Mouse (Mus musculus): ENCODE data around the gene Gm12166. TPM values are rescaled to one million over a fixed set of nuclear protein-coding genes. Genes with fewer than 3 reads are reported as not detected.

The Gm12166 gene
- polyA plus RNA-seq, 1 experiment from 2014 or later: 6.6 TPM

GRCm38 (mm10) chr11:46075507-46075906 lies 23.4 kb upstream of the Gm12166 start:
- H3K4me3 ChIP-seq (replicated peaks; ENCODE audit: low read length): no peak overlapping the region

GRCm38 (mm10) chr11:46073850-46074688 lies 21.9 kb upstream of the Gm12166 start:
- Histone ChIP-seq H3K4me2 (replicated peaks) (no peak overlapping the region), H3K9me3 (ENCODE audit: control insufficient read depth, low read length) (no peaks in the 10 kb centered on the region), H3K27me3 (ENCODE audit: control insufficient read depth, insufficient read depth, low read length) (no peaks in the 10 kb centered on the region), H3K9ac (no peak overlapping the region), H3K27ac (no peak overlapping the region), H3K4me3 (replicated peaks; ENCODE audit: low read length) (no peak overlapping the region), H3K36me3 (replicated peaks; ENCODE audit: control insufficient read depth, insufficient read depth) (peaks cover 13% of the 10 kb centered on the region), H3K4me1 (replicated peaks; ENCODE audit: control insufficient read depth, insufficient read depth, low read length) (peaks cover 17% of the 10 kb centered on the region)
- WGBS: 89% methylated on average over 16 of the region's 17 CpGs
- ATAC-seq (ENCODE audit: low FRiP score) (no peak), DNase-seq (ENCODE audit: low spot score) (no peak)

More at GRCm38 (mm10) chr11:46075507-46075906, 23.4 kb upstream of the Gm12166 start:
- 94% methylated on average over 3 of the region's 3 CpGs for WGBS
- DNase-seq (ENCODE audit: low spot score) (no peak), ATAC-seq (ENCODE audit: low FRiP score) (no peak)
- no peak overlapping the region for H3K4me2 ChIP-seq (replicated peaks)
- 0 out of 2 replicates have a peak, but pooled peaks cover 5% of the 10 kb centered on the region for H3K4me1 ChIP-seq (replicated peaks; ENCODE audit: control insufficient read depth, insufficient read depth, low read length)
- H3K9me3 ChIP-seq (ENCODE audit: control insufficient read depth, low read length): no peaks in the 10 kb centered on the region
- no peak overlapping the region for H3K27ac ChIP-seq
- peaks cover 13% of the 10 kb centered on the region for H3K36me3 ChIP-seq (replicated peaks; ENCODE audit: control insufficient read depth, insufficient read depth)
- no peaks in the 10 kb centered on the region for H3K27me3 ChIP-seq (ENCODE audit: control insufficient read depth, insufficient read depth, low read length)
- H3K9ac ChIP-seq: no peak overlapping the region

GRCm38 (mm10) chr11:46073061-46073849 lies 21.1 kb upstream of the Gm12166 start:
- no peak overlapping the region for H3K4me2 ChIP-seq (replicated peaks)
- H3K4me3 ChIP-seq (replicated peaks; ENCODE audit: low read length): no peak overlapping the region
- H3K9me3 ChIP-seq (ENCODE audit: control insufficient read depth, low read length): no peaks in the 10 kb centered on the region
- peaks cover 17% of the 10 kb centered on the region for H3K4me1 ChIP-seq (replicated peaks; ENCODE audit: control insufficient read depth, insufficient read depth, low read length)
- no peak for DNase-seq (ENCODE audit: low spot score)
- H3K9ac ChIP-seq: no peak overlapping the region
- peaks cover 13% of the 10 kb centered on the region for H3K36me3 ChIP-seq (replicated peaks; ENCODE audit: control insufficient read depth, insufficient read depth)
- WGBS: 80% methylated on average over 15 of the region's 15 CpGs
- H3K27ac ChIP-seq: no peak overlapping the region
- no peaks in the 10 kb centered on the region for H3K27me3 ChIP-seq (ENCODE audit: control insufficient read depth, insufficient read depth, low read length)
- no peak for ATAC-seq (ENCODE audit: low FRiP score)

- Histone ChIP-seq H3K4me3 (replicated peaks; ENCODE audit: low read length) (no peak overlapping the region), H3K9me3 (ENCODE audit: control insufficient read depth, low read length) (no peaks in the 10 kb centered on the region), H3K27me3 (ENCODE audit: control insufficient read depth, insufficient read depth, low read length) (no peaks in the 10 kb centered on the region), H3K4me2 (replicated peaks) (no peak overlapping the region), H3K36me3 (replicated peaks; ENCODE audit: control insufficient read depth, insufficient read depth) (peaks cover 8% of the 10 kb centered on the region), H3K4me1 (replicated peaks; ENCODE audit: control insufficient read depth, insufficient read depth, low read length) (peaks cover 17% of the 10 kb centered on the region), H3K27ac (no peak overlapping the region), H3K9ac (no peak overlapping the region)
- ATAC-seq (ENCODE audit: low FRiP score) (no peak), DNase-seq (ENCODE audit: low spot score) (no peak)
- 76% methylated on average over 8 of the region's 8 CpGs for WGBS
These were observed 20.4 kb upstream of the Gm12166 start for GRCm38 (mm10) chr11:46072466-46073060.

- Histone ChIP-seq H3K4me1 (replicated peaks; ENCODE audit: control insufficient read depth, insufficient read depth, low read length) (peaks cover 18% of the 10 kb centered on the region), H3K36me3 (replicated peaks; ENCODE audit: control insufficient read depth, insufficient read depth) (peaks cover 13% of the 10 kb centered on the region), H3K4me3 (replicated peaks; ENCODE audit: low read length) (no peak overlapping the region), H3K9ac (no peak overlapping the region), H3K27ac (no peak overlapping the region), H3K9me3 (ENCODE audit: control insufficient read depth, low read length) (no peaks in the 10 kb centered on the region), H3K27me3 (ENCODE audit: control insufficient read depth, insufficient read depth, low read length) (no peaks in the 10 kb centered on the region), H3K4me2 (replicated peaks) (no peak overlapping the region)
- DNase-seq (ENCODE audit: low spot score) (no peak), ATAC-seq (ENCODE audit: low FRiP score) (no peak)
- 76% methylated on average over 8 of the region's 8 CpGs for WGBS
These were observed 18.7 kb upstream of the Gm12166 start for GRCm38 (mm10) chr11:46070789-46071188.

- Histone ChIP-seq H3K36me3 (replicated peaks; ENCODE audit: control insufficient read depth, insufficient read depth) (peaks cover 11% of the 10 kb centered on the region), H3K27ac (no peak overlapping the region), H3K9ac (no peak overlapping the region), H3K9me3 (ENCODE audit: control insufficient read depth, low read length) (no peaks in the 10 kb centered on the region), H3K27me3 (ENCODE audit: control insufficient read depth, insufficient read depth, low read length) (no peaks in the 10 kb centered on the region), H3K4me3 (replicated peaks; ENCODE audit: low read length) (no peak overlapping the region), H3K4me1 (replicated peaks; ENCODE audit: control insufficient read depth, insufficient read depth, low read length) (peaks cover 22% of the 10 kb centered on the region), H3K4me2 (replicated peaks) (no peak overlapping the region)
- DNase-seq (ENCODE audit: low spot score) (no peak), ATAC-seq (ENCODE audit: low FRiP score) (no peak)
- 90% methylated on average over 4 of the region's 4 CpGs for WGBS
These were observed 18.0 kb upstream of the Gm12166 start for GRCm38 (mm10) chr11:46070161-46070560.

- ATAC-seq (ENCODE audit: low FRiP score) (no peak), DNase-seq (ENCODE audit: low spot score) (no peak)
- Histone ChIP-seq H3K9me3 (ENCODE audit: control insufficient read depth, low read length) (no peaks in the 10 kb centered on the region), H3K4me1 (replicated peaks; ENCODE audit: control insufficient read depth, insufficient read depth, low read length) (peaks cover 28% of the 10 kb centered on the region), H3K9ac (no peak overlapping the region), H3K36me3 (replicated peaks; ENCODE audit: control insufficient read depth, insufficient read depth) (peaks cover 17% of the 10 kb centered on the region), H3K4me3 (replicated peaks; ENCODE audit: low read length) (no peak overlapping the region), H3K4me2 (replicated peaks) (no peak overlapping the region), H3K27me3 (ENCODE audit: control insufficient read depth, insufficient read depth, low read length) (no peaks in the 10 kb centered on the region), H3K27ac (no peak overlapping the region)
- 17% methylated on average over 17 of the region's 17 CpGs for WGBS
These were observed 17.4 kb upstream of the Gm12166 start for GRCm38 (mm10) chr11:46069408-46070003.

GRCm38 (mm10) chr11:46068756-46069407 lies 16.8 kb upstream of the Gm12166 start:
- H3K27me3 ChIP-seq (ENCODE audit: control insufficient read depth, insufficient read depth, low read length): no peaks in the 10 kb centered on the region
- peaks cover 29% of the 10 kb centered on the region for H3K4me1 ChIP-seq (replicated peaks; ENCODE audit: control insufficient read depth, insufficient read depth, low read length)
- 28% methylated on average over 12 of the region's 12 CpGs for WGBS
- peak overlapping the region; percentile 18; the same call in 1 of the 2 replicates for H3K27ac ChIP-seq
- H3K4me3 ChIP-seq (replicated peaks; ENCODE audit: low read length): no peak overlapping the region
- DNase-seq (ENCODE audit: low spot score): no peak
- H3K9me3 ChIP-seq (ENCODE audit: control insufficient read depth, low read length): no peaks in the 10 kb centered on the region
- no peak overlapping the region for H3K9ac ChIP-seq
- no peak overlapping the region for H3K4me2 ChIP-seq (replicated peaks)
- ATAC-seq (ENCODE audit: low FRiP score): no peak
- peaks cover 18% of the 10 kb centered on the region for H3K36me3 ChIP-seq (replicated peaks; ENCODE audit: control insufficient read depth, insufficient read depth)

Data from hindbrain, embryonic 14.5 days (tissue).